Mouse (Mus musculus): ENCODE measurements around the gene Tet1.
"Not testable (repeated sequence)": the region's sequence is repeated elsewhere in the genome, so short reads cannot be mapped to it uniquely, and the experiment has no call there.

Tet1 gene

GRCm38 (mm10) chr10:62908896-62909295, at the start of gene Tet1:
TSS of gene Tet1 (minus strand) at chr10:62908996.
- not testable (repeated sequence) for H3K27me3 ChIP-seq (ENCODE audit: control insufficient read depth, insufficient read depth, low read length, poor library complexity, severe bottlenecking); DNase-seq (ENCODE audit: low read depth, low spot score); H3K36me3 ChIP-seq (ENCODE audit: control insufficient read depth, insufficient read depth, low read length, poor library complexity, severe bottlenecking)

GRCm38 (mm10) chr10:62948551-62948950, 39.8 kb upstream of the Tet1 start:
- Histone ChIP-seq H3K27me3 (ENCODE audit: control insufficient read depth, insufficient read depth, low read length, poor library complexity, severe bottlenecking) (no peaks in the 10 kb centered on the region), H3K36me3 (ENCODE audit: control insufficient read depth, insufficient read depth, low read length, poor library complexity, severe bottlenecking) (no peaks in the 10 kb centered on the region)
- DNase-seq (ENCODE audit: low read depth, low spot score) = peak; percentile 13

- H3K27me3 ChIP-seq (ENCODE audit: control insufficient read depth, insufficient read depth, low read length, poor library complexity, severe bottlenecking) = no peaks in the 10 kb centered on the region
Observed at GRCm38 (mm10) chr10:62946738-62947471, 38.1 kb upstream of the Tet1 start, which contains the start of gene Dna2. TSS of gene Dna2 (plus strand) at chr10:62947026.

GRCm38 (mm10) chr10:62944975-62945580, 36.3 kb upstream of the Tet1 start:
- H3K27me3 ChIP-seq (ENCODE audit: control insufficient read depth, insufficient read depth, low read length, poor library complexity, severe bottlenecking) = no peaks in the 10 kb centered on the region
- peak; percentile 54 for DNase-seq (ENCODE audit: low read depth, low spot score)
- peaks cover 3% of the 10 kb centered on the region; the same call in 1 of the 2 replicates for H3K36me3 ChIP-seq (ENCODE audit: control insufficient read depth, insufficient read depth, low read length, poor library complexity, severe bottlenecking)

More at GRCm38 (mm10) chr10:62946738-62947471, 38.1 kb upstream of the Tet1 start, which contains the start of gene Dna2:
- peak; percentile 79 for DNase-seq (ENCODE audit: low read depth, low spot score)
- H3K36me3 ChIP-seq (ENCODE audit: control insufficient read depth, insufficient read depth, low read length, poor library complexity, severe bottlenecking) = peaks cover 1% of the 10 kb centered on the region; the same call in 1 of the 2 replicates

GRCm38 (mm10) chr10:62932381-62932780, 23.6 kb upstream of the Tet1 start:
- peak; percentile 24 for DNase-seq (ENCODE audit: low read depth, low spot score)
- no peaks in the 10 kb centered on the region for H3K27me3 ChIP-seq (ENCODE audit: control insufficient read depth, insufficient read depth, low read length, poor library complexity, severe bottlenecking)
- peaks cover 9% of the 10 kb centered on the region; the same call in 1 of the 2 replicates for H3K36me3 ChIP-seq (ENCODE audit: control insufficient read depth, insufficient read depth, low read length, poor library complexity, severe bottlenecking)

GRCm38 (mm10) chr10:62924096-62924635, 15.4 kb upstream of the Tet1 start:
- no peak for DNase-seq (ENCODE audit: low read depth, low spot score)
- H3K36me3 ChIP-seq (ENCODE audit: control insufficient read depth, insufficient read depth, low read length, poor library complexity, severe bottlenecking) = peaks cover 6% of the 10 kb centered on the region; the same call in 1 of the 2 replicates
- no peaks in the 10 kb centered on the region for H3K27me3 ChIP-seq (ENCODE audit: control insufficient read depth, insufficient read depth, low read length, poor library complexity, severe bottlenecking)

GRCm38 (mm10) chr10:62920766-62921156, 12.0 kb upstream of the Tet1 start:
- no peaks in the 10 kb centered on the region for H3K36me3 ChIP-seq (ENCODE audit: control insufficient read depth, insufficient read depth, low read length, poor library complexity, severe bottlenecking)
- no peak for DNase-seq (ENCODE audit: low read depth, low spot score)

GRCm38 (mm10) chr10:62919925-62920765, 11.3 kb upstream of the Tet1 start, which contains the start of gene Slc25a16:
TSS of gene Slc25a16 (plus strand) at chr10:62920633.
- Histone ChIP-seq H3K27me3 (ENCODE audit: control insufficient read depth, insufficient read depth, low read length, poor library complexity, severe bottlenecking) (no peaks in the 10 kb centered on the region), H3K36me3 (ENCODE audit: control insufficient read depth, insufficient read depth, low read length, poor library complexity, severe bottlenecking) (no peaks in the 10 kb centered on the region)
- DNase-seq (ENCODE audit: low read depth, low spot score) = peak; percentile 89

More at GRCm38 (mm10) chr10:62920766-62921156, 12.0 kb upstream of the Tet1 start:
- no peaks in the 10 kb centered on the region for H3K27me3 ChIP-seq (ENCODE audit: control insufficient read depth, insufficient read depth, low read length, poor library complexity, severe bottlenecking)

GRCm38 (mm10) chr10:62918985-62919384, 10.2 kb upstream of the Tet1 start:
- Histone ChIP-seq H3K36me3 (ENCODE audit: control insufficient read depth, insufficient read depth, low read length, poor library complexity, severe bottlenecking) (no peaks in the 10 kb centered on the region), H3K27me3 (ENCODE audit: control insufficient read depth, insufficient read depth, low read length, poor library complexity, severe bottlenecking) (no peaks in the 10 kb centered on the region)
- DNase-seq (ENCODE audit: low read depth, low spot score) = no peak

GRCm38 (mm10) chr10:62911120-62911519, 2.3 kb upstream of the Tet1 start:
- Histone ChIP-seq H3K36me3 (ENCODE audit: control insufficient read depth, insufficient read depth, low read length, poor library complexity, severe bottlenecking) (no peaks in the 10 kb centered on the region), H3K27me3 (ENCODE audit: control insufficient read depth, insufficient read depth, low read length, poor library complexity, severe bottlenecking) (no peaks in the 10 kb centered on the region)
- DNase-seq (ENCODE audit: low read depth, low spot score) = no peak

- no peaks in the 10 kb centered on the region for H3K36me3 ChIP-seq (ENCODE audit: control insufficient read depth, insufficient read depth, low read length, poor library complexity, severe bottlenecking)
- H3K27me3 ChIP-seq (ENCODE audit: control insufficient read depth, insufficient read depth, low read length, poor library complexity, severe bottlenecking) = no peaks in the 10 kb centered on the region
- no peak for DNase-seq (ENCODE audit: low read depth, low spot score)
Observed at GRCm38 (mm10) chr10:62906336-62906735, 2.5 kb downstream of the Tet1 start.

GRCm38 (mm10) chr10:62902829-62903228, 6.0 kb downstream of the Tet1 start:
- DNase-seq (ENCODE audit: low read depth, low spot score) = no peak
- H3K36me3 ChIP-seq (ENCODE audit: control insufficient read depth, insufficient read depth, low read length, poor library complexity, severe bottlenecking) = no peaks in the 10 kb centered on the region
- no peaks in the 10 kb centered on the region for H3K27me3 ChIP-seq (ENCODE audit: control insufficient read depth, insufficient read depth, low read length, poor library complexity, severe bottlenecking)

GRCm38 (mm10) chr10:62901826-62902225, 7.0 kb downstream of the Tet1 start:
- Histone ChIP-seq H3K27me3 (ENCODE audit: control insufficient read depth, insufficient read depth, low read length, poor library complexity, severe bottlenecking) (no peaks in the 10 kb centered on the region), H3K36me3 (ENCODE audit: control insufficient read depth, insufficient read depth, low read length, poor library complexity, severe bottlenecking) (no peaks in the 10 kb centered on the region)
- no peak for DNase-seq (ENCODE audit: low read depth, low spot score)

GRCm38 (mm10) chr10:62900144-62900543, 8.7 kb downstream of the Tet1 start:
- H3K27me3 ChIP-seq (ENCODE audit: control insufficient read depth, insufficient read depth, low read length, poor library complexity, severe bottlenecking) = no peaks in the 10 kb centered on the region
- no peak for DNase-seq (ENCODE audit: low read depth, low spot score)
- no peaks in the 10 kb centered on the region for H3K36me3 ChIP-seq (ENCODE audit: control insufficient read depth, insufficient read depth, low read length, poor library complexity, severe bottlenecking)

Measured in splenic B cell, adult 2 months (primary cell).